In the genomic region with DNA sequence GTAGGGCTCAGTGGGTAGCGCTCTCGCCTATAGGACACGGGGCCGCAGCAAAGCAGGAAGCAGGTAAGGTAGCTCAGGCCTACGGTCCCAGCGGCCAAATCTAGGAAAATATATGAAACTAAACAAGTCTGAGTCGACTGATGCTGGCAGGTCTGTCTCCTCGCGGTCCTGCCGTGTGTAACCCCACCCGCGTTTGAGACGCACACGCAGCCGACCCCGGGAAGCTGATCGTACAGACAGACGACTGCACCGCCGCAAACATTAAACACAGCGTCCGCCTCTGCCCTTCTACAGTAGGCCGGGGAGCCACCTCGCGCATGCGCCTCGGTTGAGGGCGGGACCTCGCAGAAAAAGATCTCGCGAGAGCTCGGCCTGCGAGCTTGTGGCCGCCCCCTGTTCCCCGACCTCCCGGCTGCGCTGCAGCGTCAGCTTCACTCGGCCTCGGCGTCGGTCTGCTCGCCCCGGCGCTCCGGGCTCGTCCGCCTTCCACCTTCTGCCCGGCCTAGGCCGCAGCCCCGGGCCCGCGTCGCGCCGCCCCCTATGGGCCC, we compare ENCODE assay signal across 8 mouse cellular contexts. TPM values are rescaled to one million over a fixed set of nuclear protein-coding genes. Genes with fewer than 3 reads are reported as not detected.
DNase-seq lines count a peak whose midpoint lies in the region; ATAC-seq and TF ChIP-seq lines count a peak whose summit lies in the region.

A gene (plus strand): TSS at position 351 of the 548 bp plus-strand sequence.

- H3K4me3 ChIP-seq in forebrain, embryonic 13.5 days: peak within 1 kb of the TSS; percentile 84
- peak within 1 kb of the TSS; percentile 89 for H3K4me3 ChIP-seq in liver, postnatal 0 days (ENCODE audit: low read depth, low read length)

- TF ChIP-seq EP300 in liver, postnatal 0 days (IDR thresholded peaks at IDR 0.05; ENCODE audit: low read depth): no peak

- under 1% methylated on average over 56 of the region's 56 CpGs for WGBS in forebrain, embryonic 13.5 days
- WGBS in large intestine, adult 2 months: under 1% methylated on average over 55 of the region's 56 CpGs
- under 1% methylated on average over 55 of the region's 56 CpGs for WGBS in liver, postnatal 0 days (ENCODE audit: insufficient replicate concordance)

- H3K4me2 ChIP-seq in forebrain, embryonic 13.5 days: peak within 1 kb of the TSS; percentile 66
- peak within 1 kb of the TSS; percentile 91 for H3K4me2 ChIP-seq in liver, postnatal 0 days (ENCODE audit: low read depth, low read length)

- peak; percentile 92 for ATAC-seq in cerebellum, adult (ENCODE audit: insufficient number of reproducible peaks, low FRiP score, low TSS enrichment)
- peak; percentile 96 for ATAC-seq in forebrain, embryonic 13.5 days
- peak; percentile 95 for ATAC-seq in liver, postnatal 0 days
- ATAC-seq in neutrophil, adult 5-6 weeks (ENCODE audit: extremely low read depth, insufficient number of reproducible peaks, low FRiP score, poor library complexity, severe bottlenecking): peak; percentile 73

- peaks cover 26% of the 10 kb centered on the region for H3K36me3 ChIP-seq in forebrain, embryonic 13.5 days (ENCODE audit: poor library complexity, severe bottlenecking)
- H3K36me3 ChIP-seq in liver, postnatal 0 days (replicated peaks; ENCODE audit: insufficient read depth, low read length): peaks cover 26% of the 10 kb centered on the region

- peak; percentile 98 for DNase-seq in ES-CJ7 (ENCODE audit: low read depth, low spot score)
- DNase-seq in heart, postnatal 10 days: peak; percentile 98 to 99
- DNase-seq in large intestine, adult 2 months (ENCODE audit: low read depth, low spot score): no peak
- DNase-seq in liver, postnatal 0 days: peak; percentile 98
- peak; percentile 95 to 96 for DNase-seq in thymus, adult 18-20 months

- peak within 1 kb of the TSS; percentile 99 for H3K27ac ChIP-seq in forebrain, embryonic 13.5 days
- peak within 1 kb of the TSS; percentile 100 for H3K27ac ChIP-seq in liver, postnatal 0 days (ENCODE audit: low read depth)

- H3K4me1 ChIP-seq in forebrain, embryonic 13.5 days: peaks cover 25% of the 10 kb centered on the region
- peaks cover 26% of the 10 kb centered on the region for H3K4me1 ChIP-seq in liver, postnatal 0 days (ENCODE audit: insufficient read depth)

- H3K9ac ChIP-seq in forebrain, embryonic 13.5 days: peak within 1 kb of the TSS; percentile 97
- peak within 1 kb of the TSS; percentile 96 for H3K9ac ChIP-seq in liver, postnatal 0 days (replicated peaks)

- H3K27me3 ChIP-seq in forebrain, embryonic 13.5 days: no peaks in the 10 kb centered on the region
- H3K27me3 ChIP-seq in liver, postnatal 0 days (ENCODE audit: insufficient read depth, low read length): no peaks in the 10 kb centered on the region

- intact Hi-C loops in heart, postnatal 10 days (cut with DNase I): loop anchor here (2.0 kb wide), 1 partner anchor 27 kb away; no protein-coding TSS in a partner anchor

- H3K9me3 ChIP-seq in forebrain, embryonic 13.5 days (replicated peaks): no peaks in the 10 kb centered on the region
- no peaks in the 10 kb centered on the region for H3K9me3 ChIP-seq in liver, postnatal 0 days (ENCODE audit: low read length)

- TF ChIP-seq CTCF in liver, postnatal 0 days (IDR thresholded peaks at IDR 0.05; ENCODE audit: low read depth): no peak

RNA-seq across cellular contexts. Expression of the gene that starts here (rescaled TPM):
- polyA plus RNA-seq in forebrain, embryonic 13.5 days (2015; fragmentation: Nextera tagmentation; extraction: Ambion mirVana): 200 and 211 TPM in 2 replicates
- 100 to 1,000 TPM; 129 to 131 TPM for total RNA-seq in heart, postnatal 10 days (2021)
- 212 and 265 TPM in 2 replicates for polyA plus RNA-seq in large intestine, adult 2 months (2012; rRNA removed)
- 93.2 and 93.9 TPM in 2 replicates for polyA plus RNA-seq in liver, postnatal 0 days (2015; fragmentation: Nextera tagmentation; extraction: Ambion mirVana)
- 91.5 and 96.6 TPM in 2 replicates for total RNA-seq in neutrophil, adult 5-6 weeks (2017)
